Mouse (Mus musculus) T-helper 17 cell (primary cell): Measurements from ENCODE around the gene Tekt3.

Experiments used
- in situ Hi-C, 2 experiments: fragments of 300-600 bp; cut with MboI, MseI; formaldehyde crosslinking; loops; 1 replicate in 1 of 2; 2 replicates in 1 of 2; pipeline ENCODE4 v1.15.1; 2025; ENCODE audit warnings: high pct_unique_total_duplicates in 2 of 2

Gene Tekt3

GRCm38 (mm10) chr11:63058375-63058952 lies 3.0 kb upstream of the Tekt3 start:
- in situ Hi-C loops, result no loop called here

DNA sequence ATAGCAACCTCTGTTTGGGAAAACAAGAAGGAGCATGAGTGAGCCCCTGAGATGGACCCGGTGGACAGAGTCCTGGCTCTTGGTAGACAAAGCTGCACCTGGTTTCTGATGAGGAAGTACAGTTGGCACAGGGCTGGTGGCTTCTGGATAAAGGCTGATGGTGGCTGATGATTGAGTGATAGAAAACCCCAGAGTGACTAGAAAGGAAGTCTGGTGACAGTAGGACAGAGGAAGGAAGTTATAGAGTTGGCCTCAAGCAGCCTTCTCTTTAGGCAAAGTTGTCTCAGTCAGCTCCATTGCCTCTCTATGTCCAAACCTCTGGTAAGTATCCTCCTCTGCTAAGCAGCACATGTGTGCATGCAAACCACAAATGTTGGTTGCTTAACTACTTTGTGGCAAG lies 1.5 kb upstream of the Tekt3 start:
- in situ Hi-C loops, result no loop called here

- in situ Hi-C loops, result no loop called here
Observed at GRCm38 (mm10) chr11:63066526-63066925, 5.1 kb downstream of the Tekt3 start.

DNA sequence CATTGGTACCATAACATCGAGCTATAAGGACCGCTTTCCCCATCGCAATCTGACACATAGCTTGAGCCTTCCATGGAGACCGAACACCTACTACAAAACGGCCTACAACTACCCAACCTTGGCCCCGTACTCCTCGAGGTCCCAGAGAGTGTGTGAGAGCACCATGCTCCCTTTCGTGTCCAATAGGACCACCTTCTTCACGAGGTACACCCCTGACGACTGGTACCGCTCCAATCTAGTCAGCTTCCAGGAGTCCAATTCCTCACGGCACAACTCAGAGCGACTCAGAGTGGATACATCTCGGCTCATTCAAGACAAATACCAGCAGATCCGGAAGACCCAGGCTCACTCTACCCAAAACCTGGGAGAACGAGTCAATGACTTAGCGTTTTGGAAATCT lies 8.6 kb downstream of the Tekt3 start:
- in situ Hi-C loops, result no loop called here

DNA sequence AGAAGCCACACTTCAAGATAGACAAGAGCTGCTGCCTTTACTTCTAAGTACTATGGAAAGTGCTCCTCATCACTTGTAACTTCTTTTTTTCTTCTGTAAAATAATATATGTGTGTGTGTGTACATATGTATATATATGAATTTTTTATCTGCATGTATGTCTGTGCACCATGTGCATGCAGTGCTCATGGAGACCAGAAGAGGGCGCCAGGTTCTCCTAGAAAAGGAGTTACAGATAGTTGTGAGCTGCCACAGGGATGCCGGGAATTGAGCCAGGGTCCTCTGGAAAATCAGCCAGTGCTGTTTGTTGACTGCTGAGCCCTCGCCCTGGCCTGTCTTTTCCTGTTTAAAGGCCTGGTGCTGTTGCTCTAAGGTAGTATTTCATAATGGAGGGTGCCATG lies 23.1 kb downstream of the Tekt3 start:
- in situ Hi-C loops, result no loop called here

DNA sequence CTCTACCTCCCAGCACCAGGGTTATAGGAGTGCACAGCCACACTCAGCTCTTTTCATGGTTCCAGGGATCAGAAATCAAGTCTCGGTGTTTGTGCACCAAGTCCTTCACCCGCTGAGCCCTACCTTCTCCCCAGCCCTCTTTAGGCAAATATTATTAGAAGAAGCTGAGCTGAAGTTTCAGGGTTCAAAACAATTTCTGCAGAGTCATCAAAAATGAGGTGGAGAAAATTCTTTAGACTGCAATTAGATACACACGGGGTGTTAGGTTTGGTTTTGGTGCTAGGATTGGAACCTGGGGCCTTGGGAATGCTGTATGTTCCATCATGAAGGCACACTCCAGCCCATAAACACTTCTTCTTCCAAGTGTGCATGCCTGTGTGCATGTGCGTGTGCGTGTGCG lies 27.2 kb downstream of the Tekt3 start:
- in situ Hi-C loops, result loop anchor here in 1 of 2 experiments (5.0 kb wide), 1 partner anchor 44 kb away; no protein-coding TSS in a partner anchor

GRCm38 (mm10) chr11:63090210-63090609 lies 28.8 kb downstream of the Tekt3 start:
- in situ Hi-C loops, result no loop called here

DNA sequence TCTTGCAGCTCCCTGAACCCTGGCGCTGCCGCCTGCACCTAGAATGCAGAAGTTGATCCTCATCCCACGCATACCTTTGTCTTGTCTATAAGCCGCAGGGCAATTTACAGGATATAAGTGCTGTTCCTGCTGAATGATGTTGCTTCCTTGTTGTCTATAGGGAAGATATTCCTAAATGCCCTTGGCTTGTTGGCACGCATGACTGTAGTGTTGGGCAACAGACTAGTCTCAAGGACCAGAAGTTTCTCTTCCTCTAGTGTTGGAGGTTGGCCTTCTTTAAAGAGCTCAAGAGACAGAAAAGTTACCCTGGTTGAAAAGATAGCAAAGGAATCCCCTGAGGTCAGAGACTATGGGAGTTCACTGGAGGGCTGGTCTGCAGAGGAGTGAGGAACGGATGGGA lies 29.5 kb downstream of the Tekt3 start:
- in situ Hi-C loops, result no loop called here

- in situ Hi-C loops, result no loop called here
Observed at GRCm38 (mm10) chr11:63092271-63092670, 30.8 kb downstream of the Tekt3 start.

- in situ Hi-C loops, result no loop called here
Observed at GRCm38 (mm10) chr11:63093601-63094000, 32.1 kb downstream of the Tekt3 start.

DNA sequence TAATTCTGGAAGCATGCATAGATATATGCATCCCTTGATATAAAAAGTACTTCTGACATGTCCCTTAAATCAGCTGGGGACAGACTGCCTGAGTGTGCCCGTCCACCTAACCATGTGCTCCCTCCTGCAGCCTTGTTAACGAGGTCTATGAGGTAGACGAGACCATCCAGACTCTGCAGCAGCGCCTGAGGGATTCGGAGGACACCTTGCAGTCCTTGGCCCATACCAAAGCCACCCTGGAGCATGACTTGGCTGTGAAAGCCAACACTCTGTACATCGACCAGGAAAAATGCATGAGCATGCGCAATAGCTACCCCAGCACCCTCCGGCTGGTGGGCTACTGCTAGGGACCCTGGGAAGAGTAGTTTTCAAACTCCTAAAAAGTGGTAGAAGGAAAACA lies 33.0 kb downstream of the Tekt3 start:
- in situ Hi-C loops, result no loop called here

- in situ Hi-C loops, result no loop called here
Observed at GRCm38 (mm10) chr11:63098016-63098415, 36.6 kb downstream of the Tekt3 start.

DNA sequence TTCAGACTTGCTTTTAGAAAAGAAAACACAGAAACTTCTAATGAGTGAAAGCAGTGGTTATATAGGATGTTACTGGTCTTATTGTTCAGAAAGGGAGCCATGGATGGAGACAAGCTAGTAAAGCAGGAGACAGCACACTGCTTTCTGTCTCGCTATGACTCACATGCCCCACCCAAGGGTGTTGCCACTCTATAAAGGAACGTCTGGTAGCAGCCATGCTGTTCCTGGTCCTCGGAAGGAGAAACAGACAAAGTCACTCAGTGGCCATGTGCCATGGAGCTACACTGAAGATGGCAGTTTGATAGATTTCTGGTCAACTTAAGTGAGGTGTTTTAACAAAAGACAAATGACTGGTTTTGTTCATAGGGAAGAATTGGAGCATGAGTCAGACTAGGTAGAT lies 37.9 kb downstream of the Tekt3 start:
- in situ Hi-C loops, result no loop called here

GRCm38 (mm10) chr11:63103256-63103655 lies 41.8 kb downstream of the Tekt3 start:
- in situ Hi-C loops, result no loop called here

GRCm38 (mm10) chr11:63104026-63104425 lies 42.6 kb downstream of the Tekt3 start:
- in situ Hi-C loops, result no loop called here

DNA sequence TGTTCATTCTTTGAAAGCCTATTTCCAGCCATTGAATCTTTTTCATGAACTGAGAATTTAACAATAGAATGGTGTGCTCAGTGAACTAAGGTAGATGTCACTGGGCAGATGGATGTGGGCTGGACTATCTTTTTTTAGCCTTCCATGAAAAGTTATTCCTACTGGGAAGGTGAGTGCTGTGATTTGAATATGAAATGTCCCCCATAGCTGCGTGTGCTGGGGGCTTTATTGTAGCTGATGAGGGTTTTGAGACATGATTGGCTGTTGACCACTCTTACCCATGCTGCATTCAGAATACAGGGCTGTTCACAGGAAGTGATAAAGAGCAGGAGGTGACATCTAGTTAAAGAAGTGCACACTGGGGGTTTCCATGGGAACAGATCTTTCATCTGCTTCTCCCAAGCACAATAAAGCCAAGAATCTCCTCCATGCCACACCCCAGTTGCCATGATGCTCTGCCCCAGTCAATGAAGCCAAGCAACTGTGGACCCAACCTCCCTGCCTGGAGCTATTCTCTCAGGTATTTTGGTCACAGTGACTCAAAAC lies 47.8 kb downstream of the Tekt3 start:
- in situ Hi-C loops, result no loop called here

- in situ Hi-C loops, result no loop called here
Observed at GRCm38 (mm10) chr11:63110329-63110728, 48.9 kb downstream of the Tekt3 start.

- in situ Hi-C loops, result no loop called here
Observed at GRCm38 (mm10) chr11:63114807-63115641, 53.6 kb downstream of the Tekt3 start.

GRCm38 (mm10) chr11:63116652-63117051 lies 55.2 kb downstream of the Tekt3 start:
- in situ Hi-C loops, result no loop called here

GRCm38 (mm10) chr11:63117266-63117665 lies 55.8 kb downstream of the Tekt3 start:
- in situ Hi-C loops, result no loop called here

- in situ Hi-C loops, result no loop called here
Observed at GRCm38 (mm10) chr11:63119791-63120190, 58.3 kb downstream of the Tekt3 start.

- in situ Hi-C loops, result no loop called here
Observed at GRCm38 (mm10) chr11:63122249-63122648, 60.8 kb downstream of the Tekt3 start.

GRCm38 (mm10) chr11:63122776-63123350 lies 61.4 kb downstream of the Tekt3 start:
- in situ Hi-C loops, result no loop called here
